Mouse (Mus musculus) CH12.LX (cell line): ENCODE measurements at regions not wholly inside any gene's neighbourhood (a gene's known extent, or its start where the extent isn't known, plus 50 kb on each side); places are given as distances from the start of the nearest gene placed in this dataset.

ENCODE experiments used
- DNase-seq: peaks from one replicate; pipeline ENCODE4 v3.0.0-alpha.2; 2013; ENCODE audit errors: extremely low read depth
- H3K27ac ChIP-seq: 2 replicates; pipeline ENCODE4 v1.5.1; 2012; ENCODE audit warnings: low read depth, mild to moderate bottlenecking, control low read depth, moderate library complexity; ENCODE audit not compliant: insufficient read depth
- H3K27me3 ChIP-seq: replicated peaks from 2 replicates; pipeline ENCODE3; 2012; ENCODE audit warnings: inconsistent platforms
- H3K36me3 ChIP-seq, 2 experiments: replicated peaks in 1 of 2; 2 replicates each; pipeline versions ENCODE3 to v1.6.1; 2012; ENCODE audit warnings: inconsistent platforms in 1 of 2, low read length in 1 of 2, mild to moderate bottlenecking in 1 of 2, mixed read lengths in 1 of 2, moderate library complexity in 1 of 2; ENCODE audit not compliant: control insufficient read depth in 1 of 2, insufficient read depth in 1 of 2
- H3K4me1 ChIP-seq, 2 experiments: 2 replicates each; pipeline ENCODE4 v1.6.1; 2012; ENCODE audit warnings: inconsistent platforms in 1 of 2, moderate library complexity in 1 of 2; ENCODE audit not compliant: insufficient read depth in 2 of 2, control insufficient read depth in 1 of 2
- H3K4me2 ChIP-seq: 2 replicates; pipeline ENCODE4 v1.6.1; 2012; ENCODE audit warnings: low read depth, mild to moderate bottlenecking, control low read depth; ENCODE audit not compliant: poor library complexity, insufficient read depth, severe bottlenecking
- H3K4me3 ChIP-seq, 3 experiments: fragments of 150-350 bp in 1 of 3; sonication (generic) in 1 of 3; replicated peaks in 1 of 3; 2 replicates each; pipeline versions ENCODE3 to v1.5.1; 2011 to 2012; ENCODE audit warnings: low read depth in 2 of 3, low read length in 2 of 3, mild to moderate bottlenecking in 2 of 3, moderate library complexity in 2 of 3, control low read depth in 1 of 3, improper control_type of control experiment in 1 of 3, inconsistent platforms in 1 of 3, mixed read lengths in 1 of 3; ENCODE audit not compliant: poor library complexity in 1 of 3
- H3K79me2 ChIP-seq: replicated peaks from 2 replicates; pipeline ENCODE4 v1.6.1; 2012; ENCODE audit warnings: mild to moderate bottlenecking, moderate library complexity; ENCODE audit not compliant: control insufficient read depth, poor library complexity, insufficient read depth, severe bottlenecking; ENCODE audit errors: extremely low read depth
- H3K9ac ChIP-seq: 2 replicates; pipeline ENCODE4 v1.6.1; 2012; ENCODE audit warnings: low read depth, mild to moderate bottlenecking, control low read depth, moderate library complexity; ENCODE audit not compliant: insufficient read depth
- H3K9me3 ChIP-seq: replicated peaks from 2 replicates; pipeline ENCODE3; 2012; ENCODE audit warnings: low read length, inconsistent platforms, mixed read lengths
- CHD2 ChIP-seq: IDR thresholded peaks from 2 replicates; pipeline ENCODE4 v1.6.1; 2011; ENCODE audit warnings: low read length, improper control_type of control experiment
- E2F4 ChIP-seq: IDR thresholded peaks from 2 replicates; pipeline ENCODE4 v1.6.1; 2011; ENCODE audit warnings: low read depth, low read length, improper control_type of control experiment; ENCODE audit not compliant: insufficient replicate concordance
- ELF1 ChIP-seq: IDR thresholded peaks from 2 replicates; pipeline ENCODE4 v1.6.1; 2014; ENCODE audit warnings: low read depth, mild to moderate bottlenecking, inconsistent platforms, low read length, improper control_type of control experiment
- EP300 ChIP-seq: IDR thresholded peaks from 2 replicates; pipeline ENCODE4 v1.6.1; 2011; ENCODE audit warnings: low read length, improper control_type of control experiment
- ETS1 ChIP-seq: conservative IDR thresholded peaks from 2 replicates; pipeline ENCODE4 v1.6.1; 2012; ENCODE audit warnings: low read depth, mild to moderate bottlenecking, inconsistent platforms, low read length, improper control_type of control experiment, moderate library complexity
- GABPA ChIP-seq: IDR thresholded peaks from 2 replicates; pipeline ENCODE4 v1.6.1; 2012; ENCODE audit warnings: low read depth, low read length, improper control_type of control experiment, inconsistent platforms; ENCODE audit not compliant: insufficient replicate concordance
- HCFC1 ChIP-seq: IDR thresholded peaks from 2 replicates; pipeline ENCODE4 v1.6.1; 2012; ENCODE audit warnings: low read depth, mild to moderate bottlenecking, inconsistent platforms, low read length, improper control_type of control experiment
- IRF4 ChIP-seq: IDR thresholded peaks from 2 replicates; pipeline ENCODE4 v1.6.1; 2014; ENCODE audit warnings: low read depth, mild to moderate bottlenecking, inconsistent platforms, low read length, improper control_type of control experiment
- JUND ChIP-seq: conservative IDR thresholded peaks from 2 replicates; pipeline ENCODE4 v1.6.1; 2011; ENCODE audit warnings: low read depth, low read length, improper control_type of control experiment
- MAFK ChIP-seq: IDR thresholded peaks from 2 replicates; pipeline ENCODE4 v1.6.1; 2011; ENCODE audit warnings: low read length, improper control_type of control experiment; ENCODE audit not compliant: insufficient replicate concordance
- MAX ChIP-seq: IDR thresholded peaks from 2 replicates; pipeline ENCODE4 v1.6.1; 2011; ENCODE audit warnings: low read length, improper control_type of control experiment
- MXI1 ChIP-seq: IDR thresholded peaks from 2 replicates; pipeline ENCODE4 v1.6.1; 2011; ENCODE audit warnings: mild to moderate bottlenecking, low read depth, low read length, improper control_type of control experiment
- MYC ChIP-seq: IDR thresholded peaks from 2 replicates; pipeline ENCODE4 v1.6.1; 2011; ENCODE audit warnings: low read depth, mild to moderate bottlenecking, improper control_type of control experiment, low read length
- PAX5 ChIP-seq: IDR thresholded peaks from 2 replicates; pipeline ENCODE4 v1.6.1; 2012; ENCODE audit warnings: low read length, inconsistent platforms, mixed read lengths
- POLR2AphosphoS2 ChIP-seq: IDR thresholded peaks from 2 replicates; pipeline ENCODE4 v1.6.1; 2011; ENCODE audit warnings: low read depth, low read length, improper control_type of control experiment
- RCOR1 ChIP-seq: conservative IDR thresholded peaks from 2 replicates; pipeline ENCODE4 v1.6.1; 2012; ENCODE audit warnings: low read depth, mild to moderate bottlenecking, inconsistent platforms, low read length, improper control_type of control experiment
- SIN3A ChIP-seq: IDR thresholded peaks from 2 replicates; pipeline ENCODE4 v1.6.1; 2012; ENCODE audit warnings: low read length, improper control_type of control experiment, inconsistent platforms
- TBP ChIP-seq: conservative IDR thresholded peaks from 2 replicates; pipeline ENCODE4 v1.6.1; 2011; ENCODE audit warnings: low read depth, low read length, improper control_type of control experiment
- TCF12 ChIP-seq: IDR thresholded peaks from 2 replicates; pipeline ENCODE4 v1.6.1; 2014; ENCODE audit warnings: low read depth, mild to moderate bottlenecking, inconsistent platforms, low read length, improper control_type of control experiment
- USF1 ChIP-seq: IDR thresholded peaks from 2 replicates; pipeline ENCODE4 v1.6.1; 2014; ENCODE audit warnings: low read depth, mild to moderate bottlenecking, inconsistent platforms, low read length, improper control_type of control experiment
- ZC3H11A ChIP-seq: IDR thresholded peaks from 2 replicates; pipeline ENCODE4 v1.6.1; 2012; ENCODE audit warnings: low read depth, mild to moderate bottlenecking, inconsistent platforms, low read length, improper control_type of control experiment
- dilution Hi-C: fragments of 300-500 bp; cut with MboI; formaldehyde crosslinking; loops from 2 replicates; pipeline ENCODE4 v1.14.3; 2020; ENCODE audit warnings: low sequenced_read_pairs; ENCODE audit not compliant: extremely low pct_unique_long_range_greater_than_20kb, extremely low pct_ligation_motif_present
- in situ Hi-C: fragments of 300-500 bp; cut with MboI; formaldehyde crosslinking; loops from 3 replicates; pipeline ENCODE4 v1.14.3; 2019; ENCODE audit warnings: low sequenced_read_pairs, low pct_ligation_motif_present, low pct_unique_long_range_greater_than_20kb, mixed read lengths

DNA sequence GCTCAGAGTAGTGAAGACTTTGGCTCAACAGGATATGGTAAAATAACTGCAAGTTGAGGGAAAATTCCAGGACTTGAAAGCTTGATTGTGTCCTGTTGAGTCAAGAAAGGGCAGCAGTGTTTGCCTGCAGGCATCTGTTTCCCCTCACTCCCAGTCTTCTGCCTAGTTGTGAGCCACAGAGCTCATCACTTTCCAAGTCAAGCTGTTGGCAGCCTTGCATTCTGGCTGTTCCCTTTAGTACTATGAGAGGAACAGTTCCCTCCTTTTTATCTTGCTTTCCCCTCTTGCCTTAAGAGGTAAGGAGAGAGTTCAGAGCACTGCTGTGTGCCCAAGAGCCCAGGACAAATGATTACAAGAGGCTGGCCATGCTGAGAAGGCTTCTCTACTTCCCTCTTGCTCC lies 506.0 kb upstream of the Camk1g start:
- DNase-seq, result no peak
- H3K27ac ChIP-seq, result no peak overlapping the region
- H3K4me2 ChIP-seq, result no peak overlapping the region
- H3K9me3 ChIP-seq, result no peaks in the 10 kb centered on the region
- no peaks in the 10 kb centered on the region for H3K36me3 ChIP-seq
- no peaks in the 10 kb centered on the region for H3K79me2 ChIP-seq
- no peak overlapping the region for H3K4me3 ChIP-seq
- H3K4me1 ChIP-seq, result no peaks in the 10 kb centered on the region
- dilution Hi-C loops (no loop called here), in situ Hi-C loops (no loop called here)
- H3K27me3 ChIP-seq, result no peaks in the 10 kb centered on the region
- H3K9ac ChIP-seq, result no peak overlapping the region
- no peak for TF ChIP-seq E2F4
- no peak for TF ChIP-seq RCOR1
- no peak for TF ChIP-seq CHD2
- TF ChIP-seq PAX5, result no peak
- TF ChIP-seq USF1, result no peak
- TF ChIP-seq JUND, result no peak
- TF ChIP-seq TCF12, result no peak

DNA sequence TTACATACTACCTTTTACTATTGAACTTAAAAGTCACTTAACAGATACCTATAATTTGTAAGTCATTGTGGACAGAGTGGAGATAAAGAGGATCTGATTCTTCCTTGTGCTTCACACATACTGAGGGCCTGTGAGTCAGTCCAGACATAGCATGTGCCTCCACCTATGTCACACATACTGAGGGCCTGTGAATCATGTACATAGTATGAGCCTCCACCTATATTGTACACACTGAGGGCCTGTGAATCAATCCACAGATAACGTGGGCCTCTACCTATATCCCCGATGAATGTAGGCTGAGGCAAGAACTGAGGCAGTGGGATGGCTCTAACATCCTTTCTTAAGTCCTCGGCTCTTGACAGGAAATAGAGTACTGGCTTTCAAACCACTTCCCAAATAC lies 505.2 kb upstream of the Camk1g start:
- Histone ChIP-seq H3K27me3 (no peaks in the 10 kb centered on the region), H3K4me1 (no peaks in the 10 kb centered on the region), H3K79me2 (no peaks in the 10 kb centered on the region)
- in situ Hi-C loops, result no loop called here
- no peak for TF ChIP-seq MAFK
- TF ChIP-seq MYC, result no peak
- no peak for TF ChIP-seq TCF12
- no peak for TF ChIP-seq USF1
- TF ChIP-seq SIN3A, result no peak
- TF ChIP-seq JUND, result no peak
- TF ChIP-seq MAX, result no peak
- TF ChIP-seq GABPA, result no peak
- TF ChIP-seq POLR2AphosphoS2, result no peak
- TF ChIP-seq EP300, result no peak
- TF ChIP-seq ETS1, result no peak
- no peak for TF ChIP-seq ELF1
- no peak for TF ChIP-seq HCFC1
- no peak for TF ChIP-seq TBP
- no peak for TF ChIP-seq ZC3H11A
- TF ChIP-seq E2F4, result no peak
- TF ChIP-seq RCOR1, result no peak
- TF ChIP-seq CHD2, result no peak
- TF ChIP-seq IRF4, result no peak
- TF ChIP-seq MXI1, result no peak
- TF ChIP-seq, all 38 proteins: peak for 0
- H3K4me2 ChIP-seq, result no peak overlapping the region
- no peak overlapping the region for H3K9ac ChIP-seq
- no peak for DNase-seq
- H3K9me3 ChIP-seq, result no peaks in the 10 kb centered on the region
- H3K4me3 ChIP-seq, result no peak overlapping the region
- no peaks in the 10 kb centered on the region for H3K36me3 ChIP-seq
- dilution Hi-C loops, result no loop called here
- H3K27ac ChIP-seq, result no peak overlapping the region
